Mouse (Mus musculus) ES-Bruce4 (cell line): ENCODE measurements at regions not wholly inside any gene's neighbourhood (a gene's known extent, or its start where the extent isn't known, plus 50 kb on each side); places are given as distances from the start of the nearest gene placed in this dataset.

Source experiments
- H3K27ac ChIP-seq: 2 replicates; pipeline ENCODE4 v1.5.1; 2012; ENCODE audit warnings: low read length, inconsistent platforms; ENCODE audit not compliant: insufficient read depth
- H3K27me3 ChIP-seq: 2 replicates; pipeline ENCODE4 v1.6.1; 2012; ENCODE audit warnings: mild to moderate bottlenecking, low read length, inconsistent platforms; ENCODE audit not compliant: control insufficient read depth, poor library complexity, insufficient read depth, severe bottlenecking
- H3K36me3 ChIP-seq: 2 replicates; pipeline ENCODE4 v1.6.1; 2012; ENCODE audit warnings: inconsistent platforms, mild to moderate bottlenecking, low read length, moderate library complexity; ENCODE audit not compliant: control insufficient read depth, poor library complexity, insufficient read depth, severe bottlenecking
- H3K4me1 ChIP-seq: one replicate; pipeline ENCODE4 v1.8.1; 2011; ENCODE audit warnings: low read length; ENCODE audit not compliant: control insufficient read depth, insufficient read depth
- H3K4me3 ChIP-seq: 2 replicates; pipeline ENCODE4 v1.5.1; 2011; ENCODE audit warnings: low read depth, mild to moderate bottlenecking, low read length
- H3K9ac ChIP-seq: 2 replicates; pipeline ENCODE4 v1.6.1; 2012; ENCODE audit warnings: low read depth, mild to moderate bottlenecking, inconsistent platforms; ENCODE audit not compliant: poor library complexity, severe bottlenecking
- H3K9me3 ChIP-seq: replicated peaks from 2 replicates; pipeline ENCODE4 v1.6.1; 2012; ENCODE audit warnings: mild to moderate bottlenecking, low read length, inconsistent platforms; ENCODE audit not compliant: control insufficient read depth, poor library complexity, insufficient read depth, severe bottlenecking
- CTCF ChIP-seq: IDR thresholded peaks from one replicate; pipeline ENCODE4 v1.8.1; 2011; ENCODE audit warnings: low read depth, low read length
- EP300 ChIP-seq: IDR thresholded peaks from 2 replicates; pipeline ENCODE4 v1.6.1; 2011; ENCODE audit warnings: low read depth, low read length; ENCODE audit not compliant: insufficient read depth
- POLR2A ChIP-seq: IDR thresholded peaks from one replicate; pipeline ENCODE4 v1.8.1; 2011; ENCODE audit warnings: low read length; ENCODE audit not compliant: insufficient read depth

DNA sequence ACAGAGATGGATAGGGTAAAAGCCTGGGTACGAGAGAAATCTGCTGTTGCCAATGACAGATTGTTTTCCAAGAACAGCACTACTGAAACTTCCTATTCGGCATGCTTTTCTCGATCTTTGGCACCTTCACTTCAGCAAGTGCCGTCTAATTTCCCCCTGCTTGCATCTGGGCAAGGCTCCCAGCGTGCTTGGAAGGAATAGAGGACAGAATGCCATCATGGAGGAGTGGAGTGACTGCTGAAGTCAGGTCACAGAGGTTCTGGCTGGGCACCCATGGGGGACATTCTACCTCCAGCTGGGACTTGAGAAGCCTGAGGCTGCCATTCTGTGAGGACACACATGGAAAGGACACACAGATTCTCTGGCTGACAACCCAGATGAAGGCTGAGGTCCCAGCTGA lies 276.2 kb upstream of the Klf4 start:
- no peaks in the 10 kb centered on the region for H3K9me3 ChIP-seq
- H3K4me3 ChIP-seq, result no peak overlapping the region
- no peak overlapping the region for H3K27ac ChIP-seq
- H3K27me3 ChIP-seq, result no peaks in the 10 kb centered on the region
- no peak for TF ChIP-seq POLR2A
- TF ChIP-seq CTCF, result no peak
- no peak for TF ChIP-seq EP300
- H3K36me3 ChIP-seq, result no peaks in the 10 kb centered on the region
- H3K9ac ChIP-seq, result no peak overlapping the region
- no peaks in the 10 kb centered on the region for H3K4me1 ChIP-seq

DNA sequence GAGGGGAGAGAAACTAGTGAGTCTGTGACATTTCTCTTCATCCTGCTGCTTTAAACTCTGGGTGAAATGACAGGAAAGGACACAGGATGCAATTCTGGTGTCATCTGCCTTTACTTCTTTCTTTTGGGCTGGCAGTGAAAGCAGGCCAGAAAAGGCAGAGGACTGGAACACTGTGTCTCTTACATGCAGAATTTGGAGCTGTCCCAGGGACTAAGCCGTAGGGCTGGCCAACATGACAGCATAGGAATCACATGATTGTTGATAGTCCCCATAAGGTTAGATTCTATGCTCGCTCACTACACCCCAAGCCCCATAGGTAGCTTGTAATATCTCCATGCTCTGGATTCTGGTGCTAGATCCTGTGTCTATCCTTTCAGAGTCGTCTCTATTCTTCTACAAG lies 274.5 kb upstream of the Klf4 start:
- Histone ChIP-seq H3K27me3 (no peaks in the 10 kb centered on the region), H3K4me3 (no peak overlapping the region), H3K9me3 (no peaks in the 10 kb centered on the region), H3K4me1 (no peaks in the 10 kb centered on the region), H3K9ac (no peak overlapping the region), H3K36me3 (no peaks in the 10 kb centered on the region), H3K27ac (no peak overlapping the region)
- TF ChIP-seq POLR2A (no peak), CTCF (no peak), EP300 (no peak)

DNA sequence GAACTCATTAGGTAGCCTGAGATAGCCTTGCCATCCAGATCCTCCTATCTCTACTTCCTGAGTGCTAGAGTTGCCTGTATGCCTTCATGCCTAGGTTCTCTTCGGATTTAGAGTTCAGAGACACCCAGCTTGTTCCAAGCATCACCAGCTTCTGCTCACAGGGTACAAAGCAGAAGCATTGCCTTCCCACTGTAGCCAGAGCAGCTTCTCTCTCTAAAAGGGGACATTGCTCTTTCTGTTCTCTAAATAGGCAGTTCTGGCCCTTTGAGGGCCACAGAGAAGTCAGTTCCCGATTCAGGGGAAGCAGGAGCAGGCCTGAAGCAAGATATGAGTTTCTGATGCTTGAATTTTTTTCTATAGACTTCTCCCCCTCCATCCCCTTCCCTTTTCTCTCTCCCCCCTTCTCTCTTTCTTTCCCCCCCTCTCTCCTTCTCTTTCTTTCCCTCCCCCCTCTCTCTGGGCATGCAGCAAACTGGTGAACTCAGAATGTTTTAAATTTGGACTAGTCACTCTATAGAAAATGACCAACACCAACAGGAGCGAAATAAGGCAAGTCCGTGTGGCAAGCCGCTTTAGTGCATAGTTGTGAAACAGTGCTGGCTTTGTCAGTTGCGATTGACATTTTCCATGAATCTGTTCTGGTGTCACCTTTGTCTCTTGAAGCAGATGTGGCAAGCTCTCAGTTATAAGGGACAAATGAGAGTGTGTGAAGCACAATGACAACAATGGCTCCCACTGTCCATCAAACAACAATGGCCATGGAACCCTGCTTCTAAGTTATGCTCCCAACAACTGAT lies 273.2 kb upstream of the Klf4 start:
- H3K4me3 ChIP-seq, result no peak overlapping the region
- H3K9ac ChIP-seq, result no peak overlapping the region
- no peaks in the 10 kb centered on the region for H3K4me1 ChIP-seq
- H3K36me3 ChIP-seq, result no peaks in the 10 kb centered on the region
- H3K27ac ChIP-seq, result no peak overlapping the region
- H3K9me3 ChIP-seq, result no peaks in the 10 kb centered on the region
- TF ChIP-seq CTCF, result no peak
- no peak for TF ChIP-seq POLR2A
- no peak for TF ChIP-seq EP300
- H3K27me3 ChIP-seq, result no peaks in the 10 kb centered on the region

DNA sequence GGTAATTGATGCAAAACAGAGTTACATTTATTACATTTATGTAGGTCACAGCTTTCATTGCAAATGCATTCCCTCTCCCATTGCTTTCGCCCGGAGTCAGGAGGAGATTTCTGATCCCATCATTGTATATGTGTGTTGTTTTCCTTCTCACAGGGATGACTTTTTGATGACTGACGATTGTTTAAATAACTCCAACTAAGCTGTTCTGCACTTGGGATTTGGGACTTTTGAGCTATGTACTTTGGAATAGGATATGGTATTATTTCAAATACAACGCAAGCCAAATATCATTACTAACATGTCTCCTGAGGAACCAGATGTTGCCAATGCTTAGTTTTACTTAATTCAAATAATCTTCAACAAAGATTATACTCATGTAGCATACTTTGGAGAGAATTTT lies 269.8 kb upstream of the Klf4 start:
- Histone ChIP-seq H3K36me3 (no peaks in the 10 kb centered on the region), H3K9ac (no peak overlapping the region), H3K4me1 (no peaks in the 10 kb centered on the region), H3K27ac (no peak overlapping the region), H3K9me3 (no peaks in the 10 kb centered on the region), H3K27me3 (no peaks in the 10 kb centered on the region), H3K4me3 (no peak overlapping the region)
- TF ChIP-seq CTCF (no peak), POLR2A (no peak), EP300 (no peak)

DNA sequence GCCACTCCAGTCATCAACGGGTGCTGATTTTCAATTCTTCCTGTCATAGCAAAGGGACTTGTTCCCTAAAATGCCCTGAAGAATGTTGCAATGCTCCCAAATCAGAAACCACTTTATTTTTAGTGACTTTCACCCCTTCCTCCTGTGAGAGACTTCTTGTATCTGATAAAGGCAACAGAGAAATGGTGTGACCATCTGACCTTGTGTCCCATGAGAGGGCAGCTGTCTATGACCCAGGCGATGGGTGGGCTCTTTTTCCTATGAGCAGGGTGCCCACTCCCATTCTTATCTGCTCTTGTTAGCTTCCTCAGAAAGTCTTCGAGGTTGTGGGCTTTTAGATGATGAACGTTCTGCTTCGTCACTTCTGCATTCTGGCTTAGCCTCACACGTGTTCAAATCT lies 265.8 kb upstream of the Klf4 start:
- Histone ChIP-seq H3K9ac (no peak overlapping the region), H3K27me3 (no peaks in the 10 kb centered on the region), H3K4me1 (no peaks in the 10 kb centered on the region), H3K36me3 (no peaks in the 10 kb centered on the region), H3K9me3 (no peaks in the 10 kb centered on the region), H3K4me3 (no peak overlapping the region), H3K27ac (no peak overlapping the region)
- TF ChIP-seq EP300 (no peak), POLR2A (no peak), CTCF (no peak)

DNA sequence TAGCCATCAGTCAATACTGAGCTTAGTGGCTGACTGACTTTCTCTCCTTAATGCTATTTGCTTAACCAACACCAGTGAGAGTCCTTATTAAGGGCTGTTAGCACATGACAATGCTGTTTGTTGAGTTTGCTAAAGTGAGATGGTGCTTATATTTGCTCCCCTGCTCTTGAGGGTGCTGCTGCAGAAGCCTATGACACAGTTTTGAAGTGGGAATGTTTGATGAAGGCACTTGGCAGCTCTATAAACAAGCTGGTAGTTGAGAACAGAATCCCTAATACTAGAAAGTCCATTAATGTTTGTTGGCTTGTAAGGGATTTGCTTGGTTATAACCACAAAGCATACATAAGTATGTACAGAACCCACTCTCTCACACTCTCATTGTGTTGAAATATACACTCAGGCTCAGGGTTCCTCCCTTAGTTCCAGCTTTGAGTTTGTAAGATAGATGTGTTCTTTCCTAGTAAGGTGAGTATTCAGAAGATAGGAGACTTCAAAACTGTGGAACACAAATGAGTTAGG lies 249.1 kb upstream of the Klf4 start:
- Histone ChIP-seq H3K4me3 (no peak overlapping the region), H3K4me1 (no peaks in the 10 kb centered on the region), H3K27ac (no peak overlapping the region)

More for the DNA sequence above, 249.1 kb upstream of the Klf4 start:
- Histone ChIP-seq H3K9me3 (no peaks in the 10 kb centered on the region), H3K27me3 (no peaks in the 10 kb centered on the region; the same call in 1 of the 2 replicates), H3K9ac (no peak overlapping the region), H3K36me3 (no peaks in the 10 kb centered on the region)
- no peak for TF ChIP-seq CTCF
- no peak for TF ChIP-seq POLR2A
- no peak for TF ChIP-seq EP300
